Mouse (Mus musculus) testis, adult 2 months (tissue): ENCODE measurements at regions not wholly inside any gene's neighbourhood (a gene's known extent, or its start where the extent isn't known, plus 50 kb on each side); places are given as distances from the start of the nearest gene placed in this dataset.

Source experiments
- H3K27ac ChIP-seq: fragments of 200-500 bp; 2 replicates; pipeline ENCODE4 v1.5.1; 2012; ENCODE audit warnings: low read depth, low read length; ENCODE audit not compliant: control insufficient read depth, insufficient read depth
- H3K27me3 ChIP-seq: fragments of 200-500 bp; 2 replicates; pipeline ENCODE4 v1.6.1; 2012; ENCODE audit warnings: mild to moderate bottlenecking, low read length, moderate library complexity; ENCODE audit not compliant: control insufficient read depth, insufficient read depth
- H3K36me3 ChIP-seq: fragments of 200-500 bp; 2 replicates; pipeline ENCODE4 v1.6.1; 2012; ENCODE audit warnings: mild to moderate bottlenecking, low read length; ENCODE audit not compliant: control insufficient read depth, insufficient read depth
- H3K4me1 ChIP-seq: fragments of 200-500 bp; 2 replicates; pipeline ENCODE4 v1.6.1; 2012; ENCODE audit warnings: low read length; ENCODE audit not compliant: control insufficient read depth, insufficient read depth
- H3K4me3 ChIP-seq: fragments of 200-500 bp; 2 replicates; pipeline ENCODE4 v1.5.1; 2012; ENCODE audit warnings: low read depth, mild to moderate bottlenecking, low read length, moderate library complexity, mixed read lengths; ENCODE audit not compliant: control insufficient read depth
- CTCF ChIP-seq: fragments of 200-500 bp; IDR thresholded peaks from 2 replicates; pipeline ENCODE4 v1.5.1; 2012; ENCODE audit warnings: low read depth, mild to moderate bottlenecking, inconsistent platforms, low read length, moderate library complexity; ENCODE audit not compliant: control insufficient read depth, insufficient read depth, insufficient replicate concordance
- POLR2A ChIP-seq: fragments of 200-500 bp; IDR thresholded peaks from 2 replicates; pipeline ENCODE4 v1.6.1; 2012; ENCODE audit warnings: low read depth, mild to moderate bottlenecking, inconsistent platforms, low read length, moderate library complexity; ENCODE audit not compliant: control insufficient read depth

DNA sequence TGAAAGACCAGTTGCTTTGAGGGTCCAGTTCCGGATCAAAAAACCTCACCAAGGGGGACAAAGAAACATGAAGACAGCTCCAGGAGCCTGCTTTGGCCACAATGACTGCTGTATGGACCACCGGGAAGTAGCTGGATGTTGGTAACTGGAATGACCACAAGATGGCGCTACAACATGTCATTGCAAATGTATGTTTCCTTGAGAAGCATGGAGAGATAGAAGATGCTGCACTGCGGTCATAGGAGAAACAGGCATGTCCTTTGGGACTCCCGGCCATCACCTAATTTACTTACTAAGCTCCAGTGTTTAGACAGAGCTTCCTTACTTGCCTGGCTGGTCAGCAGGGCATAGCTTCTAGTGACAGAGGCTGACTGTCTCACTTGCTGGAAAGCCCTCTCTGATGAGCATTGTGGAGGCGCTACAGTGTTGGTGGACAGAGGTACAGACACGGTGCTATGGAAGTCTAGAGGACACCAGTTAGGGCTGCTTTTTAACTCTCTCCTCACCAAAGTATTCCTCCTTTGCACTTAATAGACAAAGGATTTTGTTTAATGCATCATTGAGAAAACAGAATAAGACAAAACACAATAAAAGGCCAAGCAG is 118.2 kb downstream of the Tcp10c start:
- no peak overlapping the region for H3K27ac ChIP-seq
- TF ChIP-seq CTCF, result peak; percentile 58; the same call in 1 of the 2 replicates
- TF ChIP-seq POLR2A, result no peak
- no peak overlapping the region for H3K4me3 ChIP-seq
- H3K36me3 ChIP-seq, result no peaks in the 10 kb centered on the region
- H3K4me1 ChIP-seq, result no peaks in the 10 kb centered on the region
- no peaks in the 10 kb centered on the region for H3K27me3 ChIP-seq

- TF ChIP-seq POLR2A (no peak), CTCF (no peak)
- no peaks in the 10 kb centered on the region for H3K36me3 ChIP-seq
- no peaks in the 10 kb centered on the region for H3K4me1 ChIP-seq
- H3K27me3 ChIP-seq, result no peaks in the 10 kb centered on the region
- H3K4me3 ChIP-seq, result no peak overlapping the region
- H3K27ac ChIP-seq, result no peak overlapping the region
These were observed 120.1 kb downstream of the Tcp10c start for GRCm38 (mm10) chr17:13474310-13475094.

DNA sequence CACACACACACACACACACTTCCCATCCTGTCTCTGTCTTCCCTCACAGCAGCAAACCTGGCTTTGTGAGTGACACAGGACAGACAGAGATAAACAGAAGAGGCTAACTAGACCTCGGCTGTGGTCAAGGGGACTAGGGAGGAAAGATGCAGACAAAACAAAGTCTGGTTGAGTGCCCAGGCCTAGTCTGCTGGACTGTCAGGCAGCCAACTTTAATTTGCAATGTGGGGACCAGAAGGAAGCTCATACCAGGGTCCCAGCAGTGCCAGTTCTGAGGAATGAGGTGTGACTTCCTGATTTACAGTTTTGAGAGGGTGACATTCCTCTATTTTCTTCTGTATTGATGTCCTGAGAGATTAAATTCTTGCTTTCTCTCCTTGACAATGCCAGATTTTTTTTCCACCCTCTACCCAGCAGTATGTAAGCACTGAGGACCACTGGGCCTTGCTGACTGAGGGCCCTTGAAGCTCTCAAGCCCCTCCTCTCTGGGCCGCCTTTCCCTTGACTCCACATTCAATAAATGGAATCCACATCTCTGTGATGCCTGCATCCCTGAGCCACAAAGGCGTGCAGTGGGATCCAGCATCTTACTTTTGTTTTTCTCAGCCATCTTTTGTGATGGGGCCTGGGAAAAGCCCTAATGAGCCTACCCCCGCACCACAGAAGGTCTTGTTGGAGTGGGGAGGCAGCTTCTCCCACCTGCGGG is 124.6 kb downstream of the Tcp10c start:
- Histone ChIP-seq H3K27me3 (no peaks in the 10 kb centered on the region), H3K27ac (no peak overlapping the region), H3K4me1 (no peaks in the 10 kb centered on the region), H3K36me3 (no peaks in the 10 kb centered on the region; the same call in 1 of the 2 replicates), H3K4me3 (no peak overlapping the region)
- TF ChIP-seq POLR2A, result no peak
- TF ChIP-seq CTCF, result no peak

DNA sequence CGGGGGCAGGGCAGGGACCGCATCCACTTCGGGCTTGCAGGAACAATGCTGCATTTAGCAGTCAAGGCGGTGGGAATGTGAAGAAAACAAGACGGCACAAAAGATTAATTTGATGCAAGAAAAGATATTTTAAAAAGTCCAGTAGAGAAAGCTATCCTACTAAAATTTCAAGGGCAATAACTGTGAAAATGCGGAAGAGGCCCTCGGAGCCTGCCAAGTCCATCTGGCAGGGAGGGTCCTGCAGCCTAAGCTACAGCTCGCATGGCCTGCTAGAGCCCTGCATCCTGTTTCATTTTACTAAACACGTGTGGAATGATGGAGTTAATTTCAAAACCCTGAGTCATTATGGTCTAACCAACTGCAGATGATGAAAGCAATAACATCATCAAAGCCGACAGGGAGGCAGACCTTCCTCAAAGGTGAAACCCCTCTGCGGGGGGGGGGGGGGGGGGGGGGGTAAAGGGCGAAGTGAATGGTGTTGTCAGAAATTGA is 125.2 kb downstream of the Tcp10c start:
- TF ChIP-seq CTCF (no peak), POLR2A (no peak)
- no peak overlapping the region for H3K4me3 ChIP-seq
- H3K4me1 ChIP-seq, result no peaks in the 10 kb centered on the region
- H3K36me3 ChIP-seq, result no peaks in the 10 kb centered on the region; the same call in 1 of the 2 replicates
- no peak overlapping the region for H3K27ac ChIP-seq
- H3K27me3 ChIP-seq, result no peaks in the 10 kb centered on the region

- H3K27ac ChIP-seq, result no peak overlapping the region
- H3K4me3 ChIP-seq, result no peak overlapping the region
- no peaks in the 10 kb centered on the region for H3K27me3 ChIP-seq
- H3K4me1 ChIP-seq, result no peaks in the 10 kb centered on the region
- no peak for TF ChIP-seq POLR2A
- TF ChIP-seq CTCF, result no peak
- no peaks in the 10 kb centered on the region; the same call in 1 of the 2 replicates for H3K36me3 ChIP-seq
These were observed 127.2 kb downstream of the Tcp10c start for GRCm38 (mm10) chr17:13481445-13482085.

DNA sequence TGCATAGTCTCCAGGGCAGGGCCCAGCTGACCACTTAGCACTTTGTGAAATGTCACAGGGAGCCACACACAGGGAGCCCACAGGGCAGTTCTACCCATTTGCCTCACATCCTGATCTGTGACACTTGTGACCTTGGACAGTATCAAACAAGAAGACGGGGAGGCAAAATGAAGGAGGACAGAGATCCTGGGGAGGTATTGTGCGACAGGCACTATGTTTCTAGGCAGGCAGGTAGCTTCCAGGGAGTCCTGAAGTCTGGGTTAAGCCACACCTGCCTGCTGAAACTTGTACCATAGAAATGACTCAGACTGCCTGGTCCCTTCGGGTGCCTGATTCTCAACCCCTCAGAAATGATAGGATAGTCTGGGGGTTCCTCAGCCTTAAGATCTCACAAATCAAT is 127.8 kb downstream of the Tcp10c start:
- no peak overlapping the region for H3K4me3 ChIP-seq
- H3K27me3 ChIP-seq, result no peaks in the 10 kb centered on the region
- TF ChIP-seq POLR2A (no peak), CTCF (no peak)

More for the DNA sequence above, 127.8 kb downstream of the Tcp10c start:
- Histone ChIP-seq H3K36me3 (no peaks in the 10 kb centered on the region; the same call in 1 of the 2 replicates), H3K27ac (no peak overlapping the region), H3K4me1 (no peaks in the 10 kb centered on the region)
